Mouse (Mus musculus) gastrocnemius, postnatal 4 days (tissue): Measurements from ENCODE around the gene Drd1. TPM values are rescaled to one million over a fixed set of nuclear protein-coding genes. Genes with fewer than 3 reads are reported as not detected.

ENCODE experiments used
- total RNA-seq, 2 experiments: library from RNA; stranded (reverse); gene quantifications; 2 replicates each; pipeline ENCODE4 v1.2.3; 2021

Gene Drd1
- total RNA-seq, 2 experiments from 2014 or later = 0.57 to 0.66 TPM

Other genes starting within 250 kb of the Drd1 start
- gene Sfxn1, start 16.2 kb upstream of the Drd1 start, total RNA-seq = 10 to 100 TPM; 13.5 to 14.8 TPM
- under 1 TPM; 0.05 to 0.10 TPM for gene Hrh2, start 136.4 kb upstream of the Drd1 start, total RNA-seq